Mouse (Mus musculus) retina, postnatal 1 day (tissue): Measurements from ENCODE around the gene Vmn2r38.
"Not testable (repeated sequence)": the region's sequence is repeated elsewhere in the genome, so short reads cannot be mapped to it uniquely, and the experiment has no call there.

ENCODE experiments used
- DNase-seq: peaks from one replicate; pipeline ENCODE4 v3.0.0-alpha.2; 2012

Gene Vmn2r38

GRCm38 (mm10) chr7:9097781-9098180 is at the start of gene Vmn2r38:
Vmn2r38 (minus strand) TSS chr7:9097881.
- not testable (repeated sequence) for DNase-seq

- not testable (repeated sequence) for DNase-seq
Observed at GRCm38 (mm10) chr7:9065353-9065752, 32.3 kb downstream of the Vmn2r38 start.

GRCm38 (mm10) chr7:9030698-9031097 is 67.0 kb downstream of the Vmn2r38 start, which contains the start of gene Vmn2r39:
Vmn2r39 (minus strand) TSS chr7:9030798.
- not testable (repeated sequence) for DNase-seq
